ENCODE assay signal across 18 mouse cellular contexts in the genomic region with DNA sequence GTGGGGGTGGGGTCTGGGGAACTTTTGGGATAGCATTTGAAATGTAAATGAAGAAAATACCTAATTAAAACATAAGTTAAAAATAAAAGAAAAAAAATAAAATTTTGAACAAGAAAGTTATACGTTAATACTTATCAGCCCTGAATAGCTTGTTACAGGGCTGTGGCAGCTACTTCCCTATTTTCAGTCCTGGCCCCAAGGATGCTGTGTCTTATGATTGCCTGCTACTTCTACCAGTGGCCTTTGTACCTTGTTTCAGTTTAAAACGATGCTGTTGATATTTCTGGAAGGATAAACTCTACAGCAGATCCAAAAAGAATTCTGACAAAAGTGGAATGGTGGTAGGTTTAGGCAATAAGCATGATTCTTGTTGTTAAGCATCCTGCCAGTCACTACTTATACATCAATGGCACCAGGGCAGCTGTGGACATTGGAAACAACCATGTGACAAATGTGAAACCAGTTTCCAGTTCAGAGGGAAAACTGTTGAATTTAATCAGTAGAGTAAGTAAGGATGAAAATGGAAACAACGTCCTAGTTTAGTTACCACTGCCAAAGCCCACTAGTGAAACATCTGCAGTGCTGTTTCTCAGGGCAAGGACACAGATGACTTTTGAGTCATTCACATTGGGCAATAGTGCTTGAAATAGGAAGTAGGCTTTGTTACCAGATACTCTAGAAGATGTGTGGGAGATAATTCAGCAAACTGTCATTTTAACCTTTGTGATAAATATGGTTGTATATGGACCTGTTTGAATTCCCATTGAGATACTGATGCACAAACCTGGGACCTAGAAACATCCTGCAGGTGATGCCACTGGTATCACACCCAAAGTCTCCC.
"Had no signal": no experiment of that assay in that cellular context is flagged by ENCODE, and none has a peak within 500 bp of the region (broad histone marks: within the 10 kb centered on the region; RNA-seq: fewer than 3 reads in every experiment).

No protein-coding gene starts in this region.

- H3K27me3 ChIP-seq: limb, embryonic 13.5 days; liver, embryonic 12.5 days; liver, embryonic 15.5 days; lung, embryonic 15.5 days; midbrain, embryonic 12.5 days; neural tube, embryonic 13.5 days had no signal

- H3K4me1 ChIP-seq: limb, embryonic 10.5 days; limb, embryonic 13.5 days; liver, embryonic 12.5 days; liver, embryonic 15.5 days; lung, embryonic 15.5 days; midbrain, embryonic 12.5 days; neural tube, embryonic 13.5 days had no signal

- ATAC-seq: liver, embryonic 12.5 days; midbrain, embryonic 16.5 days had no signal

- H3K9me3 ChIP-seq: limb, embryonic 10.5 days; limb, embryonic 13.5 days; liver, embryonic 12.5 days; liver, embryonic 15.5 days; lung, embryonic 15.5 days; midbrain, embryonic 12.5 days; neural tube, embryonic 13.5 days had no signal

- H3K27ac ChIP-seq: limb, embryonic 10.5 days; limb, embryonic 13.5 days; liver, embryonic 12.5 days; liver, embryonic 15.5 days; lung, embryonic 15.5 days; midbrain, embryonic 12.5 days; neural tube, embryonic 13.5 days had no signal

- H3K4me2 ChIP-seq: limb, embryonic 13.5 days; liver, embryonic 12.5 days; liver, embryonic 15.5 days; lung, embryonic 15.5 days; midbrain, embryonic 12.5 days; neural tube, embryonic 13.5 days had no signal

- H3K36me3 ChIP-seq: limb, embryonic 10.5 days; limb, embryonic 13.5 days; liver, embryonic 12.5 days; liver, embryonic 15.5 days; lung, embryonic 15.5 days; midbrain, embryonic 12.5 days; neural tube, embryonic 13.5 days had no signal

- H3K9ac ChIP-seq: limb, embryonic 13.5 days; liver, embryonic 12.5 days; liver, embryonic 15.5 days; lung, embryonic 15.5 days; midbrain, embryonic 12.5 days; neural tube, embryonic 13.5 days had no signal

- H3K4me3 ChIP-seq: limb, embryonic 10.5 days; limb, embryonic 13.5 days; liver, embryonic 12.5 days; liver, embryonic 15.5 days; lung, embryonic 15.5 days; midbrain, embryonic 12.5 days; myocyte; neural tube, embryonic 13.5 days had no signal

- DNase-seq: kidney, adult 2 months; kidney, postnatal 10 days; kidney, postnatal 4 days; liver; lung, adult 18-20 months; lung, postnatal 10 days; lung, postnatal 36 days; thymus, adult 18-20 months; thymus, postnatal 36 days had no signal
